Mouse (Mus musculus) midbrain, embryonic 11.5 days (tissue): ENCODE results near the gene Gpr65. TPM values are rescaled to one million over a fixed set of nuclear protein-coding genes. Genes with fewer than 3 reads are reported as not detected.
"Not testable (repeated sequence)": the region's sequence is repeated elsewhere in the genome, so short reads cannot be mapped to it uniquely, and the experiment has no call there.

Experiments
- ATAC-seq: fragments of 200-750 bp; cut with Nextera tagmentation; 2 replicates; pipeline ENCODE4 v1.8.0; 2017; ENCODE audit warnings: moderate TSS enrichment, moderate library complexity; ENCODE audit not compliant: low FRiP score
- DNase-seq: peaks from one replicate; pipeline ENCODE4 v3.0.0; 2015; ENCODE audit warnings: low spot score; ENCODE audit errors: missing footprints
- H3K27ac ChIP-seq: fragments of 300-500 bp; sonication (generic); 2 replicates; pipeline ENCODE4 v1.5.1; 2014; ENCODE audit warnings: low read depth, low read length
- H3K27me3 ChIP-seq: fragments of 300-500 bp; sonication (generic); 2 replicates; pipeline ENCODE4 v1.6.1; 2014; ENCODE audit warnings: mild to moderate bottlenecking, low read length, moderate library complexity, mixed read lengths; ENCODE audit not compliant: control insufficient read depth, insufficient read depth
- H3K36me3 ChIP-seq: fragments of 300-500 bp; sonication (generic); 2 replicates; pipeline ENCODE4 v1.6.1; 2014; ENCODE audit warnings: mild to moderate bottlenecking, low read length, moderate library complexity, mixed read lengths; ENCODE audit not compliant: control insufficient read depth, insufficient read depth
- H3K4me1 ChIP-seq: fragments of 300-500 bp; sonication (generic); 2 replicates; pipeline ENCODE4 v1.6.1; 2014; ENCODE audit warnings: low read length; ENCODE audit not compliant: control insufficient read depth, insufficient read depth
- H3K4me2 ChIP-seq: fragments of 300-500 bp; sonication (generic); 2 replicates; pipeline ENCODE4 v1.6.1; 2014; ENCODE audit warnings: mild to moderate bottlenecking, moderate library complexity
- H3K4me3 ChIP-seq: fragments of 300-500 bp; sonication (generic); 2 replicates; pipeline ENCODE4 v1.5.1; 2014; ENCODE audit warnings: low read depth, low read length
- H3K9ac ChIP-seq: fragments of 300-500 bp; sonication (generic); 2 replicates; pipeline ENCODE4 v1.6.1; 2014; ENCODE audit warnings: low read length
- H3K9me3 ChIP-seq: fragments of 300-500 bp; sonication (generic); 2 replicates; pipeline ENCODE4 v1.6.1; 2016; ENCODE audit warnings: low read length; ENCODE audit not compliant: control insufficient read depth
- WGBS: fragments of 180-500 bp; shearing (Covaris S2); extraction: QIAGEN DNeasy Blood & Tissue Kit; methylation state at CpG from one replicate; pipeline ENCODE4 v1.1.7; 2014; 5-methylcytosine and 5-hydroxymethylcytosine counted together
- polyA plus RNA-seq: library from polyadenylated mRNA; unstranded; fragments of >200 nt; fragmentation: Nextera tagmentation; extraction: Ambion mirVana; gene quantifications from 2 replicates; pipeline ENCODE4 v1.2.1, GENCODE M21; 2014

The Gpr65 gene
- polyA plus RNA-seq, 1 experiment from 2014 or later, result 0.82 TPM

DNA sequence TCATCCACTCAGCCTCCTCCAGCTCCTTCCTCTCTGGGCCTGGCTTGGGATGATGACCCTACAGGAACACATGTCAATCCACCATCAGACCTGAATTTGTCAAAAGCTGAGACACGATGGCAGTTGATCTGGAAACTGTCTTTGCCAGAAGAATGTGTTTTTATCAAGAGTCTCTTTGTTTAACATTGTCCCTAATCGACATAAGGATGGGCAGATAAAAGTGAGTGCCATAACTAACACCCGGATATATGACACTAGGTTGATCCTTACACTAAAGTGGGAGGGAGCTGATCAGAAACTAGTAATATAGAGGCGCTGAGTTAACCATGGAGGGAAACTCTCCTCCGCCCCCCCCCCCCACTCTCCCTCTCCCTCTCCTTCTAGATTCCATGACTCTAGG lies 33.5 kb downstream of the Gpr65 start:
- H3K9ac ChIP-seq, result no peak overlapping the region
- no peak for DNase-seq
- no peak overlapping the region for H3K4me2 ChIP-seq
- H3K9me3 ChIP-seq, result no peaks in the 10 kb centered on the region
- no peak overlapping the region for H3K27ac ChIP-seq
- no peaks in the 10 kb centered on the region for H3K4me1 ChIP-seq
- 88% methylated on average over 5 of the region's 5 CpGs for WGBS
- no peak for ATAC-seq
- H3K27me3 ChIP-seq, result no peaks in the 10 kb centered on the region
- no peak overlapping the region for H3K4me3 ChIP-seq
- no peaks in the 10 kb centered on the region for H3K36me3 ChIP-seq

DNA sequence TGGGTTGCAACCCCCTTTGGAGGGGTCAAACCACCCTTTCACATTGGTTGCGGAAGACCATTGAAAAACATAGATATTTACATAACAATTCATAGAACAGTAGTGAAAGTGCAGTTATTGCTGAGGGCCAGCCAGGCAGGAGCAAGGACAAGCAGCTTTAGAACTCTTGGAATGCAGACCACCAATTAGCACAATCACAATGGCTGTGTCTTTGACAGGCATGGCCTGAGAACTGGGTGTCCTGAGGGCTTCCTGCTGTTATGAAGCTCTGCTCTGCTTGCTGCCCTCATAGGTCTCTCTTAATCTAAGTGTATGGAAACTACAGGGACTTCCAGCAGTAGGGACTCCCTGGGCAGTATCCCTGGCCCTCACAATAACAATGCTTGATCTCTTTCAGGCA lies 34.6 kb downstream of the Gpr65 start:
- Histone ChIP-seq H3K4me3 (no peak overlapping the region), H3K27ac (no peak overlapping the region), H3K9me3 (no peaks in the 10 kb centered on the region), H3K27me3 (no peaks in the 10 kb centered on the region), H3K36me3 (no peaks in the 10 kb centered on the region), H3K4me2 (no peak overlapping the region), H3K9ac (no peak overlapping the region), H3K4me1 (no peaks in the 10 kb centered on the region)
- no peak for ATAC-seq
- WGBS, result 76% methylated on average over 1 of the region's 1 CpGs
- no peak for DNase-seq

DNA sequence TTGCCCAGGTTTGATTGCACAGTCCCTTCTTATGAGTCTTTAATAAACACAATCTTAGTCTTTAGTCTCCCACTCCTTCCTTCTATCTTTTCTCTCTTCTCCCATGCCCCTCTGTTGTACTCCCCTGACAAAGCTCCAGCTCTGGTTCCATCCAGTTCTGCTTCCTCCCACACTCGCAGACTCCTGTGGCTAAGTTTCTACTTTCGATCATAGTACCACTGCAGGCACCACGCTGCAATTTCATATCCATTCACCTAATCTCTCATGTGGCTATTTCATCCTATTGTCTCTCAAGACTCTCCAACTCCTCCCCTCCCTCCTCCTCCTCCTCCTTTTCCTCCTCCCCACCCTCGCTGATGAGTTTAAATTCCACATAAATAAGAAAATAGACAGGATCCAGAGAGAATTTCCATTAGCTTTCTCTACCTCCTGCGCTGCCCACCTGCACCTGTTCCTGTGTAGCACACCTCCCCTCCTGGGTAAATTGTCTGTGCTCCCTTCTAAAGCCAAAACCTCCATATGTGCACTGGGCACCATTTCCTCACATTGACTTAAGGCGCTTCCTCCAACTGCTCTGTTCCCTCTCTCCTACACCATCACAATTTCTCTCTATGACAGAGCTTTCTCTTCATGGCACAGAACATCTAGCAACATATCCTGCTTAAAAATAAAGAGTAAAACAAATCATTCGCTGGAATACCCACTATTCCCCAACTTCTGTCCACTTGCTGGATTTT lies 38.9 kb downstream of the Gpr65 start:
- no peak for ATAC-seq
- no peak overlapping the region for H3K4me2 ChIP-seq
- no peak overlapping the region for H3K9ac ChIP-seq
- H3K27ac ChIP-seq, result no peak overlapping the region
- 86% methylated on average over 7 of the region's 7 CpGs for WGBS
- no peaks in the 10 kb centered on the region for H3K27me3 ChIP-seq
- H3K4me3 ChIP-seq, result no peak overlapping the region
- H3K9me3 ChIP-seq, result no peaks in the 10 kb centered on the region
- H3K36me3 ChIP-seq, result no peaks in the 10 kb centered on the region
- H3K4me1 ChIP-seq, result no peaks in the 10 kb centered on the region
- DNase-seq, result no peak

DNA sequence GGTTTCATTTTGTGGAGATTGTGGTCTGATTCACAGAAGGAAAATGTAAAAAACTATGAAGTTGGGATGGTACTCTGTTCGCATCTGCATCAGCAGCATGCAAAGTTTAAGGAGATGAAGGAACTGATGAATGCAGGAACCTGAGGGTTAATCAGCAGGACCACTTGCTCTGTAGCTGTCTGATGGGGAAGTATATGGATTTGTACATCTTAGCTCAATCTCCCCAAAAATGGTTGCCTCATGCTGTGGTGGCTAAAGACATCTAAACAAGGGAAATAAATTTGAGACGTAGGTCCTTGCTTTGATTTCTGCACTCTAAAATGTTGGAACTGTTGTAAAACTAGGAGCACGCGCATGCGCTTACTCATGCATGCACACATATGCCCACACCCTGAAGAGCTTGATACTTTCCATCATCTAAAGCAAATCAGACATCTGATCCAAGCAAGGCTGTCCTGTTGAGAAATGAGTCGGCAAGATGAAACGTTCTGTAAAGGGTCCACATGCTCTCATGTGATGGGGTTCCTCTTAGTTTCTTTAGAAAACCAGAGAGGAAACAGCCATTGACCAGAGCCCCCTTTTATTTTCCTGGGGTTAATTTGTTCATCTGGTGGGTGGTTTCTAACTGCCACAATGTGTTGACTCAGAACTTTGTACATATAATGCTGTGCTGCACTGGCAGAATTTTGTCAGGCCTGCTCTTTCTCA lies 43.1 kb downstream of the Gpr65 start:
- Histone ChIP-seq H3K4me2 (no peak overlapping the region), H3K9ac (no peak overlapping the region), H3K4me3 (no peak overlapping the region), H3K27me3 (no peaks in the 10 kb centered on the region), H3K4me1 (no peaks in the 10 kb centered on the region), H3K27ac (no peak overlapping the region), H3K9me3 (no peaks in the 10 kb centered on the region), H3K36me3 (no peaks in the 10 kb centered on the region)
- 91% methylated on average over 7 of the region's 7 CpGs for WGBS
- no peak for ATAC-seq
- no peak for DNase-seq

DNA sequence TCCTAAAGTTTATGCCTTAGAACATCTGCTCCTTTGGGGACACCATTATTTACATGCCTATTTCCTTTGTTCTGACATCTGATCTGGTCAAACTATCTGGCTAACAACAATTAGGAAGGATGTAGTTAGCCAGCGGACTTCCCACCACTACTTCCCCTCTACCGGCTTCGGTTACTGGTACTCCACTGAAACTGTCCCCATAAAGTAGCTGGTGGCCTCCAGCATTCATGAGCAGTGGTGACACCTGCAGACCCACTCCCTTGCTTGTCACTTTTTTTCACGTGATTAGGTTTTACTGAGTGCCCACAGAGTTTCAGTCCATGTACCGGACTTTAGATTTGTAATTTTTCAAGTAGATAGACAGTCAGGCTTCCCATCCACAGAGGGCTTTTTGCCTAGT lies 47.5 kb downstream of the Gpr65 start:
- Histone ChIP-seq H3K4me1 (no peaks in the 10 kb centered on the region), H3K36me3 (no peaks in the 10 kb centered on the region), H3K9me3 (no peaks in the 10 kb centered on the region), H3K27me3 (no peaks in the 10 kb centered on the region), H3K4me2 (no peak overlapping the region), H3K9ac (no peak overlapping the region), H3K4me3 (no peak overlapping the region), H3K27ac (no peak overlapping the region)
- ATAC-seq (no peak), DNase-seq (no peak)
- 85% methylated on average over 5 of the region's 5 CpGs for WGBS

DNA sequence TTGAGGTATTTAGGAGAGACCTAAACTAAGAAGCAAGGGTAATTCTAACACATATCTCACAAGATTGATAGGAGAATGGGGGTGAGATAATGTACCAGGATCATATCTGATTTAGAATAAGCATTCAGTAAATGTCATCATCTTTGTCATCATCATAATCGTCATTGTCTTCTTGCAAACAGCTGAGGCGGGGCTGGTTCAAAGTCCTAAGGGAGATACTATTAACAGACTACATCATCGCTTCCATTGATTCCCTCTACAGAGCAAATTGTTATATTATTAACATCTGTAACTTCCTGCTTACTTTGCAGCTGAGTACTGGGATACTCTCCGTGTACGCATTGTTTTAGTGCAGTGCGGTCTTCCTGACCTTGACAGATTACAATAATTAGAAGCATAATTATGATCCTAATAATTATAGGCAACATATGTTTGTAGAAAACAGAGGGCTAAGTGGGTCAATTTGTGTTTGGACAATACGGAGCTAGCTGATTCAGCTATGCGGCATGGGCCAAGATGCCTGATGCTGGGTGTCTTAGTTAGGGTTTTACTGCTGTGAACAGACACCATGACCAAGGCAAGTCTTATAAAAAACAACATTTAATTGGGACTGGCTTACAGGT lies 49.4 kb downstream of the Gpr65 start:
- H3K9ac ChIP-seq, result no peak overlapping the region
- H3K27ac ChIP-seq, result no peak overlapping the region
- WGBS, result 91% methylated on average over 8 of the region's 8 CpGs
- no peak overlapping the region for H3K4me3 ChIP-seq
- no peaks in the 10 kb centered on the region for H3K9me3 ChIP-seq
- ATAC-seq, result no peak
- no peak overlapping the region for H3K4me2 ChIP-seq
- H3K36me3 ChIP-seq, result no peaks in the 10 kb centered on the region
- H3K4me1 ChIP-seq, result no peaks in the 10 kb centered on the region
- no peaks in the 10 kb centered on the region for H3K27me3 ChIP-seq
- no peak for DNase-seq

DNA sequence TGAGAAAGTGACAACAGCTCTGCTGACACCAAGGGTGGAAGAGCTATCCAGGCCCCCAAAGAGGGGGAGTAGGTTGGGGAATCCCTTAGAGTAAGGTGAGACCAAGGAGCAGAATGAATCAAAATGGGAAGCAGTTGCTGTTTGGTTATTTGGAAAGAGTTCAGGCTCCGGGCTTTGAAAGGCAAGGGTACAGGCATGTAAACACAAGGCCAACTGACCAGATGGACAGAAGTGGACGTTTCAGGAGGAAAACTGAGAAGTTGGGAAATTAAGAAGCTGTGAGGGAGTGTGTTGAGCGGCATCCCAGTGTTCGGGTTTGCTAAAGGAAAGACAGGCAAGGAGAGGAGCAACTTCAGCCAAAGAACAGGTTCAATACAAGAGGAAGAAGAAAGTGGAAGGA lies 54.0 kb downstream of the Gpr65 start:
- no peaks in the 10 kb centered on the region for H3K27me3 ChIP-seq
- H3K36me3 ChIP-seq, result no peaks in the 10 kb centered on the region
- no peak overlapping the region for H3K27ac ChIP-seq
- WGBS, result 79% methylated on average over 4 of the region's 4 CpGs
- no peaks in the 10 kb centered on the region for H3K4me1 ChIP-seq
- no peaks in the 10 kb centered on the region for H3K9me3 ChIP-seq
- no peak for ATAC-seq
- H3K9ac ChIP-seq, result no peak overlapping the region
- no peak for DNase-seq
- no peak overlapping the region for H3K4me2 ChIP-seq
- no peak overlapping the region for H3K4me3 ChIP-seq

DNA sequence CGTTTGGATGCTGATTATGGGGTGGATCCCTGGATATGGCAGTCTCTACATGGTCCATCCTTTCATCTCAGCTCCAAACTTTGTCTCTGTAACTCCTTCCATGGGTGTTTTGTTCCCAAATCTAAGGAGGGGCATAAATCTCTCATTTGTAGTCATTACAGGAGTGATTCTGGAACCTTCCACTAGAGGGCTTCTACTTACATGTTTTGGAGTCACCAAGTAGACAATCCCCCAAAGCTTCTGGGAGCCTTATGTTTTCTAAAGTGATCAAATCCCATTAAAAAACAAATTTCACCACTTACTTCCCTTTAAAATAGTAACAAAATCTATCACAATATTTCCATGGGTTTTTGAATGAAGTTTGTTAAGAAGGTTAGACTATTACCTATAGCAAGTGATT lies 55.7 kb downstream of the Gpr65 start:
- not testable (repeated sequence) for H3K9ac ChIP-seq, H3K4me1 ChIP-seq, H3K9me3 ChIP-seq, H3K4me3 ChIP-seq, H3K4me2 ChIP-seq, H3K27ac ChIP-seq, H3K36me3 ChIP-seq, H3K27me3 ChIP-seq, ATAC-seq
- WGBS, result no CpG with 5 or more reads among the region's 1 CpGs
- peak; percentile 86 for DNase-seq
